Mouse (Mus musculus) adrenal gland, postnatal 25 days (tissue): ENCODE data around the gene Tnfrsf18. TPM values are rescaled to one million over a fixed set of nuclear protein-coding genes. Genes with fewer than 3 reads are reported as not detected.

Source experiments
- DNase-seq: peaks from one replicate; pipeline ENCODE4 v3.0.0; 2021; ENCODE audit warnings: mixed read lengths
- total RNA-seq: library from RNA; stranded (reverse); gene quantifications from 2 replicates; pipeline ENCODE4 v1.2.3, GENCODE M21; 2021

Gene Tnfrsf18
- total RNA-seq, 1 experiment from 2014 or later, result not detected

- DNase-seq, result no peak
Measured at GRCm38 (mm10) chr4:156033476-156034119, 7.6 kb downstream of the Tnfrsf18 start.

DNA sequence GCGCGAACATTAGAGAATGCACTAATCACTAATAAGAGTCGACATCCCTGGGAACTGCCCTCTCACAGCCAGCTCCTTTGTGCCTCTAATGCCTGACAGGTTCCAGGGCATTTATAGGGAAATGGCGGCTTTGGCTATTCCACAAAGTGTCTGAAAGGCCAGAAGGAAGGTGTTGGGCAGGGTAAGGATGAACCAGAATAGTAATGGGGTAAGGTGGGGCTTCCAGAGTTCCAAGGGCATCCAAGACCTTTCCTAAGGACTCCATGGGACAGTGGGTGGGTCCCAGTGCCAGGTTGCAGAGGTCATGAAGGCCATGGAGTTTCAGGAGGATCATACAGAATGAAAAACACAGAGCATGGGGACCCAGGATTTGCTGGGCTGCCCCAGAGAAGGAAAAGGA is 8.3 kb downstream of the Tnfrsf18 start:
- no peak for DNase-seq

GRCm38 (mm10) chr4:156034901-156035300 is 8.9 kb downstream of the Tnfrsf18 start:
- no peak for DNase-seq

GRCm38 (mm10) chr4:156044754-156045153 is 18.8 kb downstream of the Tnfrsf18 start:
- DNase-seq, result no peak

- no peak for DNase-seq
Measured at GRCm38 (mm10) chr4:156049779-156050178, 23.8 kb downstream of the Tnfrsf18 start.

DNA sequence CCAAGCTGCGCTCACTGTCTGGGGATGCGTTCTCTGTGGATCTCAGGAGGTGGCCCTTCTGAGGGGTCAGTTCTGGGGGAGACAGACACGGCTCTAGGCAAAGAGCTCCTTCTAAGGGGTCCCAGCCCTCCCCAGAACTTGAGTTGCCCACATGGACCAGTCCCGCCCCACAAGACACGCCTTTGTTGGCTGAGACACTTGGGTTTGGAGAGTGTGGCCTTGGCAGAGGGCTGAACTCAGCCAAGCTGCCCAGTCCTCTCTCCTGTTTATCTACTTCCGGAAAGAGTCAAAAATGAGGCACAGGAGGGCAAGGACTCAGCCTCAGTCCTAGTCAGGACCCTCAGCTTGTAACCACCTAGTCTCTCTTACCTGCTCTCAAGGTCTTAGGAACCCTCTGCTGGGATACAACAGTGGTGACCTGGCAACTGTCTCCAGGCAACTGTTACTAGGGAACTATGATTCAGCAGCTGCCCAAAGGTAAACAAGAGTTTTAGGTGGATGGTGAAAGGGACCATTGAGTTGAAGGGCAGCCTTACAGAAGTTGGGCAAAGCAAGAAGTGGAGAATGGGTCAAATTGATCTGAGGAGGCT is 24.5 kb downstream of the Tnfrsf18 start:
- peak; percentile 60 for DNase-seq

DNA sequence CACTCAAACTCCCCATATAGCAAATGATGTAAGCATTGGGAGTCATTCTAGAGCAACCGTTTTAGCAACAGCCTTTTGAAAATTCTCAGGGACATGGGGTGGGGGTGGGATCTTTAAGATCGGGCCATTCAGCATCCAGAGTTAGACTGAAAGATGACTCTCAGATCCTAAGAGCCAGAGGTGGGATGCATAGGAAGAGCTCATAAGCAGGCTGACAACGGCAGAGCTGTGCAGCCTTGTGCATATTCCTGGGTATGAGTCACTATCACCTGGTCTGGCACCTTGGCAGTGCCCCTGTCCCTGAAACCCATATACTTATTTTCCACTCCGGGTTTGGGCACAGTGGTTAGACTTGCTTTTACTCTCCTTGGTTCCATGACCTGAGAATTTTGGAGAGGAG is 27.1 kb downstream of the Tnfrsf18 start:
- DNase-seq, result no peak

DNA sequence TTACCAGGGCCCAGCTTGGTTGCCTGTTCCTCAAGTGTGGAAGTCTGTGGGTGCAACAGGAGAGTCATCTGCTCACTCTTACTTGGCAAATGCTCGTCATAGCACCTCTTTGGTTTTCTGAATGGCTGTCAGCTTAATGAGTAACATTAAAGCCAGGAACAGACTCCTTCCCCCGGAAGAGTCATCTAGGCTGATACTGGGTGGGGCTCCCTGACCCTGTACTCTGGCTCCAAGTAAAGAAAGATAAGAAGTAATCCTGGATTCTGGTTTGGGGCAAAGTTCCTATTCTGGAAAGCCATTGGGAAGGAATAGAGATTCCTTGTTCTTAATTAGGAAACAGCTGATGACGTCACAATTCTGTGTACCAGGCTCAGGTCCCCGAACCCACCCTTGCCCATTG is 28.2 kb downstream of the Tnfrsf18 start:
- no peak for DNase-seq

DNA sequence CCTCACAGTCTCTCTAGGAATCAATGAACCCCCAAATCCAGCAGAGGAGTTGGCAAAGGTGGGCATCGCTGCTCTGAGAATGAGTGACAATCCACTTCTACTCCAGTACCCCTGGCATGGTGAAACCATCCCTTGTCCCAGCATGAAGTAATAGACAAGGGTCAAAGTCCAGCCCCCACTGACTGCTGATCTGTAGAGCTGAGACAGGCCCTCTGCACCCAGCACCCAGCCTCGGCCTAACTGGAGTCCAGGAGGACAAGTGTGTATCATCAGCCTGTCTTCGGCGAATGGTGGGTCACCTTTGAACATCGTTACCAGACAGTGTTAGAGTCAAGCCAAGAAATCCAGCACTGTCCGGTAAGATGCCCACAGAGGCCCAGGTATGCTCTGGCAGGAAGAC is 28.6 kb downstream of the Tnfrsf18 start:
- DNase-seq, result no peak

- DNase-seq, result no peak
Measured at GRCm38 (mm10) chr4:156055173-156055572, 29.2 kb downstream of the Tnfrsf18 start.

DNA sequence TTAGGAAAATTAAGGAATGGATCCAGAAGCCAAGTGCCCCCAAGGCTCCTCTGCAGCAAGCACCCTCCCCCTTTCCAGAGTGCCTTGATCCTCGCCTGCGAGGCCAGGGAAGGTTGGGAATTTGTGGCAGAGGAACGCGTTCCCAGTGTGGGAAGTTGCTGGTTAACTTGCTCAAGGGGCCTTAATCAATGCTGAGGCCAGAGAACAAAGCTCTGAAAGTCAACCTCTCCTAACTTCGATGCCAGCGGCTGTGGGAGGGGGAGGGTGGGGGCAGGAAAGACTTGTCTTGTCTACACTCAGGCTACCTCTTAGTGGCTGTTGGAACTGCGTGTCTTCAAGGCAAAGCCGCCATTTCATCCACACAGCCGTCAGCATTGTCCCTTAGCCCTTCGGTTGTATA is 31.7 kb downstream of the Tnfrsf18 start:
- DNase-seq, result no peak

GRCm38 (mm10) chr4:156058826-156059225 is 32.9 kb downstream of the Tnfrsf18 start:
- DNase-seq, result no peak

DNA sequence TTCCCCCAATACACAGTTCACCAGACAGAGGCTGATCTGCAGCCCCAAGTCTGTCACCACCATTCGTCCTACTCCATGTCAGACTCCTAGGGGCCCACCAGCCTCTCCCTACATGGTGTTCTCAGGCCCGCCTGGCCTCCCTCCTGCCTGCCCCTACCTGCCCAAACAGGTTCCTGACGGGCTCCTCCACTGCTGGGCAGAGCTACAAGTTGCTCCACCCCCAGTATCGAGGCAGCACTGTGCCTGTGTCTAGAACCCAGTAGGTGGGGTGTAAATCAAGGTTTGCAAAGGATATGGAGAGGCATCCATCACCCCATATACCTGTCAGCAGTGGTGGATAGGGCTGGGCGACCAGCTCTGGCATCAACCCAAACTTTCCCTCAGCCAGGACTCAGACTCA is 33.3 kb downstream of the Tnfrsf18 start, which contains the start of gene Ttll10:
TSS of gene Ttll10 (minus strand) at position 154 of the 400 bp plus-strand sequence.
- no peak for DNase-seq

DNA sequence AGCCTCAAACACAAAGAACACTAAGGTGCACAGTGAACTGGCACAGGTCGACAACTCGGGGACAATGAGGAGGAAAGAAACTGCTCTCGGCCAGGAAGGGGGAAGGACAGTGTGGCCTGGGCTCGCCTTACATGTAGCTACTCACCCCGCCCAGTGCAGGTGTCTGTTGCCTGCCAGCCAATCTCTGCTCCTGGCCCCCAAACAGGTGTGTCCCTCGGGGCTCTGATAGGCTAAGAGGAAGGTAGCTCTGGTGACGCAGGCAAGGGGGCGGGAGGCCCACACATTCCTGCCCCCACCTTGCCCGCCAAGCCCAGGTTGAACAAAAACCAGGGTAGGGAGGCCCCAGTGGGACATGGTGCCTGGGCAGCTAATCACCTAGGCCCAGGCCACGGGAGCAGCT is 33.7 kb downstream of the Tnfrsf18 start:
- DNase-seq, result no peak

- DNase-seq, result no peak
Measured at GRCm38 (mm10) chr4:156063861-156064509, 38.0 kb downstream of the Tnfrsf18 start.

- DNase-seq, result no peak
Measured at GRCm38 (mm10) chr4:156064510-156064897, 38.5 kb downstream of the Tnfrsf18 start.

DNA sequence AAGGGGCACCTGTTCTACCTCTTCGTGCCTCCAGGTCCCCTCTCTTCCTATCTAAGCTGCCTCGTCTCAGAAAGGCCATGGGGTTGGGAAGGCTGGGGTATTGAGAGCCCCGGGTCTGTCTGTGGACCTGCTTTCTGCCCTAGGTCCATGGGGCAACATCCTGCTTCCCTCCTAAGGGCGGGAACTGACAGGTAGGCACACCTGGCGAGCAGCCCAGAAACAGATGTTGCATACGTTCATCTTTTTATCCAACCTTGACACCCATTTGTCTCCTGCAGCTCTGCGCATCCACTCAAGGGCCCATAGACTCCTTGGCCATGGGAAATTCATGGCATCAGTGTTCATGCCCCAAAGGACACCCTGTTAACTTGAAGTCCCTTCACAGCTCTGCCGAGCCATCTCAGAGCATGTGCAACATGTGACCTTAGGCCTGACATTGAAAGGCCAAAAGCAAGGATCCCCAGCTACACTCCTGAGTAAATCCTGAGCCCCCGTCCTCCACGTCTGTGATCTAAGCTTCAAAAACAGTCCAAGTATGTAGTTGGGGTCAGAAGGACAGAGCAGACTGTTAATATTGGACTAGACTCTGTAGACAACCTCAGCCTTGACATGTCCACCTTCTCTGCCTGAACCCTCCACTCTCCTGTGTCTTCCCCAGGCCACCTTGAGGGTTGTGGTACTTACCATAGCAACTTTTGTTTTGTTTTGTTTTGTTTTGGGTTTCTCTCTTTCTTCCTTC is 39.4 kb downstream of the Tnfrsf18 start:
- no peak for DNase-seq

GRCm38 (mm10) chr4:156067256-156067949 is 41.4 kb downstream of the Tnfrsf18 start:
- no peak for DNase-seq

DNA sequence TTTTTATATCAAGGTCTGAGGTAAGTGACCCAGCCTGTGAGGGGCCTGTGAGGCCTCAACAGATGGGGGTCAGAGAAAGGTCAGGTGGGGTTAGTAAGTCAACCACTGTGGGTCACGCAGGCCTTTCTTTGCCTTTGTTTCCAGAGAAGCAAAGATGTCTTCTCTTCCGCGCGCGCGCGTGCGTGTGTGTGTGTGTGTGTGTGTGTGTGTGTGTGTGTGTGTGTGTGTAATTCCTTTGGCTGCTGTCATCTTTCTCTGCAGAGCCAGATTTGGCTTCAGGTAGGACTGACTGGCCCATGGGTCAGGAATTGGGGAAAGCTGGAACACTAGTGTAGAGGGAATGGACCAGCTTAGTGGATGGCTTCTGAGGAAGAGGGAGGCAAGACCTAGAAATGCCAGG is 43.7 kb downstream of the Tnfrsf18 start:
- DNase-seq, result no peak

GRCm38 (mm10) chr4:156070276-156070675 is 44.3 kb downstream of the Tnfrsf18 start:
- DNase-seq, result no peak

DNA sequence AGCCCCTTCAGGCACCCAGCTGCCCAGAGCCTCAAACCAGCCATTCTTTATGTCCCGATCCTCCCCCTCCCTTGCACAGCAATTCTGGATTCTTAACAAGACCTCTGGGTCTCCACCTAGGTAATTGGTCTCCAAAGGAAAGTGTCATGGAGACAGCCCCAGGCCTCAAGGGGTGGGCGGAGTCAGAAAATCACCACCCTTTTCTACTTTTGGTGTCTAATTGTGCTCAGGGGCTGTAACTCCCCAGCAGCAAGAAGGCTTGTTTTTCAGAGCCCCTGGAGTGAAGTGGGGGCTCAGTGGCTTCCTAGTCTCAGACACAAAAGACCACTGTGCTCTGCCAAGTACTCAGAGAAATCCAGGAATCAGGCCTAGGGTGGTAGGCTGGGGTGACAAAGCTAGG is 44.8 kb downstream of the Tnfrsf18 start:
- no peak for DNase-seq

- no peak for DNase-seq
Measured at GRCm38 (mm10) chr4:156076911-156077382, 51.0 kb downstream of the Tnfrsf18 start.
